Mouse (Mus musculus) lung, adult 18-20 months (tissue): ENCODE data around the gene Cylc2.

Experiments used
- DNase-seq, 2 experiments: peaks; one replicate each; pipeline ENCODE4 v3.0.0; 2022; ENCODE audit warnings: mixed read lengths in 2 of 2

The Cylc2 gene

GRCm38 (mm10) chr4:51216378-51216777, at the start of gene Cylc2:
Gene Cylc2 (plus strand): TSS chr4:51216678.
- no peak for DNase-seq
